In genomic region chr1:107589691-107590470, GRCm38 (mm10) we compare ENCODE assay signal across 8 mouse cellular contexts. TPM values are rescaled to one million over a fixed set of nuclear protein-coding genes. Genes with fewer than 3 reads are reported as not detected.
DNase-seq lines count a peak whose midpoint lies in the region; ATAC-seq and TF ChIP-seq lines count a peak whose summit lies in the region.

Gene Serpinb8, plus strand, starts transcription at chr1:107590006.

- peak; percentile 31 for DNase-seq in ZHBTc4 (ENCODE audit: low read depth, low spot score)
- DNase-seq in brain, embryonic 14.5 days (ENCODE audit: low read depth) = peak; percentile 67
- DNase-seq in frontal cortex, adult 2 months (ENCODE audit: extremely low spot score in 1 of 2, low spot score in 1 of 2) = peak; percentile 52 to 78
- peak; percentile 42 for DNase-seq in heart, postnatal 25 days (ENCODE audit: low spot score)
- peak; percentile 64 to 75 for DNase-seq in left cerebral cortex, adult 18-20 months (ENCODE audit: low spot score in 2 of 2)
- no peak for DNase-seq in retina, postnatal 1 day
- no peak for DNase-seq in natural killer cell, adult 2 months (ENCODE audit: low spot score in 2 of 2)

- TF ChIP-seq POLR2A in brain, embryonic 14.5 days (IDR thresholded peaks at IDR 0.05; ENCODE audit: borderline replicate concordance, extremely low read depth, insufficient read depth, insufficient read length, poor library complexity, severe bottlenecking) = no peak

- intact Hi-C loops in heart, postnatal 25 days (cut with DNase I) = no loop called here

- peak; percentile 64; the same call in 1 of the 2 replicates for ATAC-seq in monocyte, adult 5-6 weeks (replicated peaks; ENCODE audit: insufficient number of reproducible peaks, low FRiP score, low TSS enrichment, poor library complexity, severe bottlenecking)

- TF ChIP-seq CTCF in brain, embryonic 14.5 days (IDR thresholded peaks at IDR 0.05; ENCODE audit: borderline replicate concordance, extremely low read depth, insufficient read depth, insufficient read length) = no peak

RNA-seq across cellular contexts. Expression of gene Serpinb8, which starts in this region (rescaled TPM):
- 0.33 and 0.44 TPM in 2 replicates for polyA plus RNA-seq in brain, embryonic 14.5 days (2012; rRNA removed)
- 6.8 and 7.3 TPM in 2 replicates for polyA plus RNA-seq in frontal cortex, adult 2 months (2012; rRNA removed)
- total RNA-seq in heart, postnatal 25 days (2021) = 1 to 10 TPM; 2.6 to 3.2 TPM
- total RNA-seq in left cerebral cortex, adult 18-20 months (2021) = 10 to 100 TPM; 11.7 to 12.9 TPM
- total RNA-seq in monocyte, adult 5-6 weeks (2017) = 2.7 to 14.7 TPM (median 9.2 TPM) in 3 replicates

Comparison
In these comparisons a context has a peak if more than half of its experiments do, and no peak if none do; other contexts are left out.
1. Peak in DNase-seq in brain, embryonic 14.5 days; RNA of the gene not detected or under 1 TPM.
2. DNase-seq: peak in ZHBTc4 (single experiment), frontal cortex, adult 2 months (2 of 2), heart, postnatal 25 days (single experiment) and left cerebral cortex, adult 18-20 months (2 of 2); none in retina, postnatal 1 day (single experiment) and natural killer cell, adult 2 months (0 of 2).